Comparison of ENCODE assay signal across 8 mouse cellular contexts in the genomic region with DNA sequence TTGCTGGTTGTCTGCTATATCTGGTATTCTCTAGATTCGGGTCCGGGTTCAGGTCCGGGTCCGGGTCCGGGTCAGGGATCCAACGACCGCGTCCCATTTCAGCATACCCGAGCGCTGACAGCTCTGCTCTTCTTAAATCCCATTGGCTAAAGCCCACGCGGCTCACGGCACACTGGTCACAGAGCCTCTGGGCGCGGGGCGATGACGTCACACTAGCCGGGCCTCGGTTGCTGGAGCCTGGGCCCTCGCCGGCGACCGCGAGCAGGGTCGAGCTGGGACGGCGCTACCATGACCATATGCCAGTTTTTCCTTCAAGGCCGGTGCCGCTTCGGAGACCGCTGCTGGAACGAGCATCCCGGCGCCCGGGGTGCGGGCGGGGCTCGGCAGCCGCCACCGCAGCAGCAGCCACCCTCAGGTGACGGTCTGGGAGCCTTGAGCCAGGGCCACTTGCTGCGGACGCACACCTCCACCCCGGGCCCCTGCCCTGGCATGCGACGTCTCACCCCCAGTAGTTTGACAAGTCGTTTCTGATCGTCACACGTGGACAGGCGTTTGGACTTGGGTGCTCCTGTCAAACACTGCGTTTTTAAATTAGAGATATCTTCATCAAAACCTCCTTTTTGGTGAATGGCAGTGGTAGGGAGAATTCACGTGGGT. TPM values are rescaled to one million over a fixed set of nuclear protein-coding genes. Genes with fewer than 3 reads are reported as not detected.
DNase-seq lines count a peak whose midpoint lies in the region; ATAC-seq and TF ChIP-seq lines count a peak whose summit lies in the region.

A gene (plus strand): TSS at position 175 of the 657 bp plus-strand sequence.

- H3K4me1 ChIP-seq in bone marrow, adult 2 months (ENCODE audit: control insufficient read depth, insufficient read depth, low read length) = no peaks in the 10 kb centered on the region
- peaks cover 9% of the 10 kb centered on the region; the same call in 1 of the 2 replicates for H3K4me1 ChIP-seq in embryonic facial prominence, embryonic 15.5 days
- peaks cover 6% of the 10 kb centered on the region; the same call in 1 of the 2 replicates for H3K4me1 ChIP-seq in limb, embryonic 14.5 days (ENCODE audit: control insufficient read depth, insufficient read depth, low read length)
- H3K4me1 ChIP-seq in midbrain, postnatal 0 days (ENCODE audit: insufficient read depth, low read length) = no peaks in the 10 kb centered on the region

- peak; percentile 94 for DNase-seq in 416B (ENCODE audit: low read depth)
- DNase-seq in heart, adult 8-10 months (ENCODE audit: low spot score) = peak; percentile 93
- peak; percentile 95 for DNase-seq in kidney, adult 9 months
- DNase-seq in limb, embryonic 14.5 days (ENCODE audit: low spot score) = peak; percentile 95
- peak; percentile 98 for DNase-seq in midbrain, postnatal 0 days (ENCODE audit: low spot score)
- DNase-seq in spleen, postnatal 14 days (ENCODE audit: low spot score in 2 of 2) = peak; percentile 82 to 94

- peak; percentile 96 for ATAC-seq in embryonic facial prominence, embryonic 15.5 days (ENCODE audit: insufficient number of reproducible peaks, low FRiP score, low TSS enrichment, low read depth)
- ATAC-seq in limb, embryonic 14.5 days (ENCODE audit: low FRiP score, low read depth) = peak; percentile 98
- peak; percentile 97 for ATAC-seq in midbrain, postnatal 0 days (ENCODE audit: low FRiP score)

- peak within 1 kb of the TSS; percentile 11; the same call in 1 of the 2 replicates for H3K27ac ChIP-seq in bone marrow, adult 2 months (ENCODE audit: control insufficient read depth, insufficient read depth, low read depth, low read length, poor library complexity)
- H3K27ac ChIP-seq in embryonic facial prominence, embryonic 15.5 days (replicated peaks) = peak within 1 kb of the TSS; percentile 68; the same call in 1 of the 2 replicates
- H3K27ac ChIP-seq in limb, embryonic 14.5 days (replicated peaks; ENCODE audit: low read depth, low read length) = peak within 1 kb of the TSS; percentile 75
- H3K27ac ChIP-seq in midbrain, postnatal 0 days (ENCODE audit: low read depth, low read length) = peak within 1 kb of the TSS; percentile 87

- WGBS in bone marrow, adult 2 months = under 1% methylated on average over 52 of the region's 52 CpGs
- under 1% methylated on average over 52 of the region's 52 CpGs for WGBS in embryonic facial prominence, embryonic 15.5 days
- WGBS in limb, embryonic 14.5 days = under 1% methylated on average over 52 of the region's 52 CpGs
- WGBS in midbrain, postnatal 0 days = under 1% methylated on average over 51 of the region's 52 CpGs

- no peaks in the 10 kb centered on the region for H3K9me3 ChIP-seq in embryonic facial prominence, embryonic 15.5 days (replicated peaks)
- H3K9me3 ChIP-seq in limb, embryonic 14.5 days (ENCODE audit: control insufficient read depth, low read length) = no peaks in the 10 kb centered on the region
- no peaks in the 10 kb centered on the region for H3K9me3 ChIP-seq in midbrain, postnatal 0 days (ENCODE audit: low read length)

- TF ChIP-seq CTCF in bone marrow, adult 2 months (IDR thresholded peaks at IDR 0.05; ENCODE audit: control insufficient read depth, insufficient read depth, low read length) = no peak
- TF ChIP-seq CTCF in midbrain, postnatal 0 days (IDR thresholded peaks at IDR 0.05) = no peak

- peak within 1 kb of the TSS; percentile 69 for H3K4me3 ChIP-seq in bone marrow, adult 2 months (replicated peaks; ENCODE audit: control insufficient read depth, low read depth, low read length)
- H3K4me3 ChIP-seq in embryonic facial prominence, embryonic 15.5 days (replicated peaks) = peak within 1 kb of the TSS; percentile 76
- peak within 1 kb of the TSS; percentile 89 for H3K4me3 ChIP-seq in limb, embryonic 14.5 days (replicated peaks; ENCODE audit: low read length)
- H3K4me3 ChIP-seq in midbrain, postnatal 0 days (ENCODE audit: low read depth, low read length) = peak within 1 kb of the TSS; percentile 92

- peak within 1 kb of the TSS; percentile 94 for H3K9ac ChIP-seq in embryonic facial prominence, embryonic 15.5 days
- peak within 1 kb of the TSS; percentile 96 for H3K9ac ChIP-seq in limb, embryonic 14.5 days (ENCODE audit: low read depth, low read length, severe bottlenecking)
- peak within 1 kb of the TSS; percentile 97 for H3K9ac ChIP-seq in midbrain, postnatal 0 days (replicated peaks; ENCODE audit: low read length, poor library complexity, severe bottlenecking)

- peak within 1 kb of the TSS; percentile 70 for H3K4me2 ChIP-seq in embryonic facial prominence, embryonic 15.5 days (replicated peaks)
- peak within 1 kb of the TSS; percentile 66 for H3K4me2 ChIP-seq in limb, embryonic 14.5 days (replicated peaks; ENCODE audit: low read depth, low read length, severe bottlenecking)
- H3K4me2 ChIP-seq in midbrain, postnatal 0 days (ENCODE audit: low read depth, low read length, poor library complexity, severe bottlenecking) = peak within 1 kb of the TSS; percentile 81

- peak; percentile 75; the same call in 1 of the 2 replicates for TF ChIP-seq POLR2A in bone marrow, adult 2 months (IDR thresholded peaks at IDR 0.05; ENCODE audit: borderline replicate concordance, control insufficient read depth, low read depth, low read length)
- TF ChIP-seq POLR2A in limb, embryonic 14.5 days (IDR thresholded peaks at IDR 0.05; ENCODE audit: borderline replicate concordance, extremely low read depth, insufficient read depth, insufficient read length) = 0 out of 2 replicates have a peak, but pooled peaks have one; percentile 44

- peaks cover 12% of the 10 kb centered on the region for H3K36me3 ChIP-seq in embryonic facial prominence, embryonic 15.5 days
- peaks cover 13% of the 10 kb centered on the region for H3K36me3 ChIP-seq in limb, embryonic 14.5 days (ENCODE audit: control insufficient read depth, insufficient read depth, low read length)
- H3K36me3 ChIP-seq in midbrain, postnatal 0 days (ENCODE audit: insufficient read depth, low read length) = peaks cover 7% of the 10 kb centered on the region

- H3K27me3 ChIP-seq in embryonic facial prominence, embryonic 15.5 days = no peaks in the 10 kb centered on the region
- H3K27me3 ChIP-seq in limb, embryonic 14.5 days (ENCODE audit: control insufficient read depth, insufficient read depth, low read length) = no peaks in the 10 kb centered on the region
- H3K27me3 ChIP-seq in midbrain, postnatal 0 days (ENCODE audit: insufficient read depth, low read length) = no peaks in the 10 kb centered on the region

RNA-seq across cellular contexts. Expression of the gene that starts here (rescaled TPM):
- polyA plus RNA-seq in bone marrow, adult 2 months (2011; ENCODE audit: insufficient read depth, insufficient read length, low replicate concordance, missing spikeins) = 3.3 and 6.3 TPM in 2 replicates
- polyA plus RNA-seq in embryonic facial prominence, embryonic 15.5 days (2015; fragmentation: Nextera tagmentation; extraction: Ambion mirVana) = 13.3 and 15.7 TPM in 2 replicates
- 1 to 10 TPM; 7.0 to 9.2 (median 7.9) TPM for total RNA-seq in heart, adult 8-10 months (2022)
- polyA plus RNA-seq in limb, embryonic 14.5 days (2012; rRNA removed) = 10.5 and 11.5 TPM in 2 replicates
- polyA plus RNA-seq in limb, embryonic 14.5 days (2014; fragmentation: Nextera tagmentation; extraction: Ambion mirVana) = 15.9 and 18.1 TPM in 2 replicates
- 10.6 and 14.0 TPM in 2 replicates for total RNA-seq in midbrain, postnatal 0 days (2014; rRNA removed)
- 9.0 and 9.4 TPM in 2 replicates for polyA plus RNA-seq in midbrain, postnatal 0 days (2015; fragmentation: Nextera tagmentation; extraction: Ambion mirVana)

Comparison
In these comparisons a context has a peak if more than half of its experiments do, and no peak if none do; other contexts are left out.
1. Peak in every context shown above with its lines: DNase-seq, ATAC-seq, H3K4me3 ChIP-seq and H3K27ac ChIP-seq.
2. H3K27ac ChIP-seq: peak in every context shown above with its lines; median percentile 87 in midbrain, postnatal 0 days; 75 in limb, embryonic 14.5 days; 68 in embryonic facial prominence, embryonic 15.5 days; 11 in bone marrow, adult 2 months.